Mouse (Mus musculus) neutrophil, adult 83 days (primary cell): Measurements from ENCODE around the gene Pgs1. TPM values are rescaled to one million over a fixed set of nuclear protein-coding genes. Genes with fewer than 3 reads are reported as not detected.

Experiments
- total RNA-seq, 2 experiments: library from RNA; stranded (reverse); gene quantifications; one replicate each; pipeline ENCODE4 v1.2.4; 2023

Gene Pgs1
- 100 to 1,000 TPM in 1 of 2 experiments, 10 to 100 TPM in 1; 81.4 to 101 TPM for total RNA-seq

GRCm38 (mm10) chr11:117986126-117987031 lies at the start of gene Pgs1:
Pgs1 (plus strand) TSS chr11:117986292.

DNA sequence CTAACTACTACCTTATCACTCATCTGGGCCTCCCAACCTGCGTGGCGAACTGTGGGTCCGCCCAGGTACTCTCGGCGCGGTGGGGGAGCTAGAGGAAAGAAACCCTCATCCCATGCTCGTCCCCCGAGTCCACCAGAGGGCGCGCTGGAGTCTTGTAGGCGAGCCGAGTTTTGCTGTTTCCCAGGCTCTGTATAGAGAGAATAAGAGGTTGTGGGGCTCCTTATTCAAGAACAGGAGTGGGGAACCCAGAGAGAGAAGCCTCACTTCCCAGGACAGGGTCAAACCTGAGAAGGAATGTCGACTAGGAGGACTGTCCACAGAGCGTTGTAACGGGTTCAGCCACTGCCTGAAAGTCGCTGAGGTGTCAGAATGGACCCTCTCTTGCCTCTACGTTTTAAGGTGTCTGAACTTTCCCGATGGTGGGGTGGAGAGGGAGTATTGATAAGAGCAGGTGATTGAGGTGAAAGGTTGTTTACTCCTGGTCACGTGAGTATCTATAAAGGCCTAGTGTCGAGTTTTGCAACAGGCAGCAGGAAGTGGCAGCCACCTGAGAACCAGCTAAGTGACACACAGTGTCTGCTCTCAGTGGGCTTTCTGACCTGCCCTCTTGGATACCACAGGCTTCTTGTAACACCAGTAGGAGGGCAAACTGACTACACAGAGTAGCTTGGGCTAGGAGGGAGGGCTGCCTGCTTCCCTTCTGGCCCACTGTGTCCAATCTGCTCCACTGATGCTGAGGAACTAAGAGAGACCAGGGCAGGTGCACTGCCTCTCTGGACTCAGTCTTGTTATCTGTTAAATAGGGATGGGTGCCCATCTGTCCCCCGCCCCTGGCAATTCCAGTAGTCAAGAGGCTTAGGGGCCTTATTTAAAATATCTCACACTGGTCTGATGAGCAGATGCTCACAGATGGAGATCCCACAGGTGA lies 15.9 kb upstream of the Pgs1 start, which contains the start of gene Socs3:
TSS of gene Socs3 (minus strand) at position 103 of the 928 bp plus-strand sequence.

Other genes with a start within 250 kb of the Pgs1 start
- gene Tmc8, start 204.2 kb upstream of the Pgs1 start, total RNA-seq: 10 to 100 TPM; 45.5 to 51.0 TPM
- 100 to 1,000 TPM; 101 to 114 TPM for gene Tmc6, start 204.1 kb upstream of the Pgs1 start, total RNA-seq
- gene 6030468B19Rik, start 188.6 kb upstream of the Pgs1 start, total RNA-seq: 1 to 10 TPM; 1.5 to 1.8 TPM
- gene Gm20708, start 176.6 kb upstream of the Pgs1 start, total RNA-seq: 1 to 10 TPM; 1.1 to 3.1 TPM
- 100 to 1,000 TPM; 105 to 110 TPM for gene Syngr2, start 176.6 kb upstream of the Pgs1 start, total RNA-seq
- gene Afmid, start 160.4 kb upstream of the Pgs1 start, total RNA-seq: 1 to 10 TPM; 5.0 to 7.7 TPM
- 10 to 100 TPM; 64.3 to 81.1 TPM for gene Tk1, start 160.2 kb upstream of the Pgs1 start, total RNA-seq
- 10 to 100 TPM; 81.1 to 93.9 TPM for gene Birc5, start 137.0 kb upstream of the Pgs1 start, total RNA-seq
- gene Tmem235, start 125.5 kb upstream of the Pgs1 start, total RNA-seq: not detected
- under 1 TPM; 0.22 to 0.50 TPM for gene Tha1, start 112.8 kb upstream of the Pgs1 start, total RNA-seq
- gene Socs3, start 16.2 kb upstream of the Pgs1 start, total RNA-seq: 10 to 100 TPM; 28.6 to 43.0 TPM
- under 1 TPM; 0.07 to 0.09 TPM for gene Dnah17, start 144.3 kb downstream of the Pgs1 start, total RNA-seq